Mouse (Mus musculus) liver, embryonic 15.5 days (tissue): ENCODE data around the gene Gm37240. TPM values are rescaled to one million over a fixed set of nuclear protein-coding genes. Genes with fewer than 3 reads are reported as not detected.

Source experiments
- ATAC-seq: fragments of 200-750 bp; cut with Nextera tagmentation; 2 replicates; pipeline ENCODE4 v1.8.0; 2017; ENCODE audit warnings: moderate number of reproducible peaks, mild to moderate bottlenecking, moderate library complexity; ENCODE audit not compliant: insufficient read depth
- H3K27ac ChIP-seq: fragments of 300-500 bp; sonication (generic); replicated peaks from 2 replicates; pipeline ENCODE4 v1.5.1; 2015; ENCODE audit warnings: mild to moderate bottlenecking, inconsistent platforms
- H3K27me3 ChIP-seq: fragments of 300-500 bp; sonication (generic); 2 replicates; pipeline ENCODE4 v1.6.1; 2015; ENCODE audit warnings: mild to moderate bottlenecking, inconsistent platforms
- H3K36me3 ChIP-seq: fragments of 300-500 bp; sonication (generic); replicated peaks from 2 replicates; pipeline ENCODE4 v1.6.1; 2015; ENCODE audit warnings: moderate library complexity, mild to moderate bottlenecking, inconsistent platforms
- H3K4me1 ChIP-seq: fragments of 300-500 bp; sonication (generic); replicated peaks from 2 replicates; pipeline ENCODE4 v1.6.1; 2015; ENCODE audit warnings: inconsistent platforms
- H3K4me2 ChIP-seq: fragments of 300-500 bp; sonication (generic); 2 replicates; pipeline ENCODE4 v1.6.1; 2015; ENCODE audit warnings: moderate library complexity, mild to moderate bottlenecking, inconsistent platforms
- H3K4me3 ChIP-seq: fragments of 300-500 bp; sonication (generic); replicated peaks from 2 replicates; pipeline ENCODE4 v1.5.1; 2015; ENCODE audit warnings: mild to moderate bottlenecking, inconsistent platforms
- H3K9ac ChIP-seq: fragments of 300-500 bp; sonication (generic); 2 replicates; pipeline ENCODE4 v1.6.1; 2015; ENCODE audit warnings: moderate library complexity, mild to moderate bottlenecking, inconsistent platforms
- H3K9me3 ChIP-seq: fragments of 300-500 bp; sonication (generic); replicated peaks from 2 replicates; pipeline ENCODE4 v1.6.1; 2016; ENCODE audit warnings: inconsistent platforms
- WGBS: fragments of 180-500 bp; shearing (Covaris S2); methylation state at CpG from one replicate; pipeline ENCODE4 v1.1.7; 2015; ENCODE audit warnings: mixed read lengths; ENCODE audit not compliant: insufficient replicate concordance; 5-methylcytosine and 5-hydroxymethylcytosine counted together
- polyA plus RNA-seq: library from polyadenylated mRNA; unstranded; fragments of >200 nt; fragmentation: Nextera tagmentation; extraction: Ambion mirVana; gene quantifications from 2 replicates; pipeline ENCODE4 v1.2.1, GENCODE M21; 2015

The Gm37240 gene
- polyA plus RNA-seq, 1 experiment from 2014 or later, result 0.24 TPM

DNA sequence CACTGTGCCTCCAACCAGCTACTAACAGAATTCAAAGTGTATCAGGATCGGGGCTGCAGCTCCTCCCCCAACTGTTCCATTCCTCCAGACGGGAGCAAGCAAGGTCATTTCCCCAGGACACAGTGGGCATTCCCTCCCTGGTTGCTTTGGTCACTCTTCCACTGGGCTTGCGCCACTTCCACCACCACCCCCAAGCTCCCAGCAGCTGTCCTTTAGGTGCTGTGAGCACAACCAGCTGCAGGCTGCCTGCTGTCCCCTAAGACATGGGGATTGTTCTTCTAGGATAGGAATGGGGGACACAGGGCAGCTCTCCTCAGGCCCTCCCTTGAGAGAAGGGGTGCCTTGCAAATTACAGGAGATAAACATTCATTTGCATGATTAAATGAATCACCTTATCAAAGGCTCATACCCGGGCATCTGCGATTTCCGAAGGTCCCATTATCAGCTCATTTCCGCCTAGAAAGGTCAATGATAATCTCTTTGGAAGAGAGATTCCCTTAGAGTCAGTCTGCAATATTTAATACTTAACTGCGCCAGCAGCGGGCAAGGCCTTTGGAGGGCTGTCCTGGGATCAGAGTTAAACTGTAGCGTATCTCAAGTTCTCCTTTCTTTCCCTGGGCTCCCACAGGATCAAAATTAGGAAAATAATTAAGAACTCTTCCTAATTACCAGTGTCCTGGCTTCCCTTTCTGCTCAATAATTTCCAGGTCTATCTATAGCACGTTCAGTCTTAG lies 1247.4 kb downstream of the Gm37240 start:
- no peaks in the 10 kb centered on the region for H3K36me3 ChIP-seq
- 0 out of 2 replicates have a peak, but pooled peaks cover 14% of the 10 kb centered on the region for H3K4me1 ChIP-seq
- no peak for ATAC-seq
- H3K9ac ChIP-seq, result no peak overlapping the region
- no peak overlapping the region for H3K4me3 ChIP-seq
- H3K27ac ChIP-seq, result no peak overlapping the region
- H3K27me3 ChIP-seq, result no peaks in the 10 kb centered on the region
- no peak overlapping the region for H3K4me2 ChIP-seq
- 46% methylated on average over 11 of the region's 11 CpGs for WGBS
- no peaks in the 10 kb centered on the region for H3K9me3 ChIP-seq

DNA sequence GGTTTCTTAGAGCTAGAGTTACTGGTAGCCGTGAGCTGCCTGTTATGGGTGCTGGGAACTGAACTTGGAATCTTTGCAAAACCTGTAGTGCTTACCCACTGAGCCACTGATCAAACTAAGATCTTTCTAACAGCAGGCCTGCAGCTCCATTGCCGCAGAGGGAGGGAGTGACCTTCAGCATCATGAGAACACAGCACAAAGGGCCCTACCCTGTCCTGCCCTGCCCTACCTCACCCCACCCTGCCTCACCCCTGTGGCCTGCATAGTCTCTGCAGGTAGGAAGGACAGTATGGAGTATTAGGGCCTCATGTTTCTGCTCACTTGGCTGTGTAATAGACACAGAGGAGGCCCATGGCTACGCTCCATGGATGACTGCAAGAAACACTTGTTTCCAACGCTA lies 1248.5 kb downstream of the Gm37240 start:
- Histone ChIP-seq H3K9me3 (no peaks in the 10 kb centered on the region), H3K4me2 (no peak overlapping the region), H3K4me1 (0 out of 2 replicates have a peak, but pooled peaks cover 14% of the 10 kb centered on the region), H3K36me3 (no peaks in the 10 kb centered on the region), H3K27ac (no peak overlapping the region), H3K9ac (no peak overlapping the region), H3K4me3 (no peak overlapping the region), H3K27me3 (no peaks in the 10 kb centered on the region)
- 73% methylated on average over 4 of the region's 4 CpGs for WGBS
- ATAC-seq, result no peak

DNA sequence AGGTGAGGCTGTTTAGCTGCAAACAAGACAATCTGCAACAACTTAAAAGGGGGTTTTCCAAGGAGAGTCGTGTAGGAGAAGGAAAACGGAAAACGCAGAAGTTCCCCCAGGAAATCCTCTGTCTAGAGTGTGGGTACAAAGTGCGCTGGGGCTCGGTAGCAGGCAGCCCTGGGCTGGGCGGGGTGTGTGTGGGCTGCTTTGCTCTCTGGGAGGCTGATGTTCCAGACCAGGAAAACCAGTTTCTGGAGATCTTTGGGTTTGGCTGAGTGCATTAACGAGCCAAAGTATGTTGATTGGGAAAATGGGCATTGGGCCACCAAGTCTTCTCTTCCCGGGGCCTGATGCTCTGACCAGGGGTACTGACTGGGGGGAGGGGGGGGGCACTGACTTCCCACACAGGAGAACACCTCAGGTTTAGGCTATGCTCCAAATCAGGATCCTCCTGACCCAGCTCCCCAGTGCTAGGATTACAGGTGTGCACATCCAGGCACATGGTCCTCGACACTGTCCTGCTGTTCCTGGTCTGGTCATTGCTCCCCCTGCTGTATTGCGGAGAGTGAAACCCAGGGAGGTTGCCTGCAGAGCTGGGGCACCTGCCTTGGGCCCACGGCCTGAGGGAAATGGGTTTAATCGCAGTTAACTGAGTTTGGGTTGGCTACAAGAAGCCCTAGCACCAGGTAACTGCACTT lies 1249.3 kb downstream of the Gm37240 start:
- H3K4me3 ChIP-seq, result no peak overlapping the region
- H3K27ac ChIP-seq, result no peak overlapping the region
- H3K9me3 ChIP-seq, result no peaks in the 10 kb centered on the region
- 0 out of 2 replicates have a peak, but pooled peaks cover 2% of the 10 kb centered on the region for H3K27me3 ChIP-seq
- no peaks in the 10 kb centered on the region for H3K36me3 ChIP-seq
- no peak overlapping the region for H3K9ac ChIP-seq
- no peak for ATAC-seq
- H3K4me1 ChIP-seq, result 0 out of 2 replicates have a peak, but pooled peaks cover 14% of the 10 kb centered on the region
- WGBS, result 28% methylated on average over 12 of the region's 12 CpGs
- H3K4me2 ChIP-seq, result no peak overlapping the region; the same call in 1 of the 2 replicates

DNA sequence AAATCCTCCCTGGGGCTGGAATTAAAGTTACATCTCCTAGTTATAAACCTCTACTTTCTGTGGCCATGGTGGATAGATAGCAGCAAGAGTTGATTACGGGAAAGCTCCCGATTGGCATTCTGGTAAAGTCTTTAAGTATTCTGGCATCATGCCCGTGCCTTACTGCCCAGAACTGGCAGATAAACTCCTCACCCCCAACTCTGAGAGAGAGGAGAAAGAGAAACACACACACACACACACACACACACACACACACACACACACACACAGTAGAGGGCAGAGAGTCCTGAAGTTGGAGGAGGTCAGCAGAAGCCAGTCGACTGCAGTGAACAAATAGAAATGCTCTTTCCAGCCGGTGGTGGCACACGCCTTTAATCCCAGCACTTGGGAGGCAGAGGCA lies 1250.2 kb downstream of the Gm37240 start:
- Histone ChIP-seq H3K4me1 (0 out of 2 replicates have a peak, but pooled peaks cover 14% of the 10 kb centered on the region), H3K4me2 (no peak overlapping the region), H3K4me3 (no peak overlapping the region), H3K27me3 (0 out of 2 replicates have a peak, but pooled peaks cover 2% of the 10 kb centered on the region), H3K9me3 (no peaks in the 10 kb centered on the region), H3K36me3 (no peaks in the 10 kb centered on the region), H3K27ac (no peak overlapping the region), H3K9ac (no peak overlapping the region)
- no peak for ATAC-seq
- 61% methylated on average over 6 of the region's 6 CpGs for WGBS

DNA sequence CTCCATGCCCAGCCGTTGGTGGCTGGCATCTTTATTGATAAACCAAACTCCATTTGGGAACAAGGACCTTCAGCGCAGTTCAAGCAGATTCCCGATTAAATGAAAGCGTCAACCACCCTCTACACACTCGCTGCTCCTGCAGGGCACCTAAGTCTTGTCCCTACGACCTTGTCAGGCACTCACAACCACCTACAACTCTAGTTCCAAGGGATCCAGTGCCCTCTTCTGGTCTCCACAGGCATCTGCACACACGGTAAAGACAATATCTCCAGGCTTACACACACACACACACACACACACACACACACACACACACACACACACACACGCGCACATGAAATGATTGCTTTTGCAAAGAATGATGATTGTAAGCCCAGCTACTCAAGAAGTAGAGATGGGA lies 1255.7 kb downstream of the Gm37240 start:
- Histone ChIP-seq H3K27me3 (0 out of 2 replicates have a peak, but pooled peaks cover 2% of the 10 kb centered on the region), H3K36me3 (no peaks in the 10 kb centered on the region), H3K9me3 (no peaks in the 10 kb centered on the region), H3K9ac (no peak overlapping the region), H3K27ac (no peak overlapping the region), H3K4me1 (no peaks in the 10 kb centered on the region; the same call in 1 of the 2 replicates), H3K4me2 (no peak overlapping the region), H3K4me3 (no peak overlapping the region)
- no peak for ATAC-seq
- 72% methylated on average over 9 of the region's 9 CpGs for WGBS

DNA sequence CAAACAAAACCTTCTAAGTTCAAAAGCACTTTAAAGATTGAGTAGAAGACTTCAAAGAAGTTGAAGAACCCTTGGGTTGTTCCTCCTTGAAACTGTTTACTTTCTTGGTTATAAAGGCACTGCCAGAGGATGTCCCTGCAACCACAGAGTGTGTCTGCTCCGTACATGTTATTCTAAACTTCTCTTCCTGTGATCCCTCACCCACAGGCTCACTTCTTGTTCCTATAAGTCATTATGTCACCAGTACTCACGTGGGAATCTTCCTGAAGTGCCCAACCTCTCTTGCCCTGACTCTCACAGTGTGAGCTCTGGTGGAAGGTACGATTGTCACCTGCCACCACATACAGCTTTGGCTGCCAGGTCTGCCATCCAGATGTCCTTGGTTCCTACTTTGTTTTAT lies 1265.3 kb downstream of the Gm37240 start:
- no peak for ATAC-seq
- WGBS, result 10% methylated on average over 3 of the region's 3 CpGs
- H3K27me3 ChIP-seq, result no peaks in the 10 kb centered on the region
- no peak overlapping the region for H3K27ac ChIP-seq
- no peak overlapping the region for H3K9ac ChIP-seq
- no peaks in the 10 kb centered on the region for H3K4me1 ChIP-seq
- H3K36me3 ChIP-seq, result no peaks in the 10 kb centered on the region
- no peak overlapping the region for H3K4me2 ChIP-seq
- no peaks in the 10 kb centered on the region for H3K9me3 ChIP-seq
- no peak overlapping the region for H3K4me3 ChIP-seq

DNA sequence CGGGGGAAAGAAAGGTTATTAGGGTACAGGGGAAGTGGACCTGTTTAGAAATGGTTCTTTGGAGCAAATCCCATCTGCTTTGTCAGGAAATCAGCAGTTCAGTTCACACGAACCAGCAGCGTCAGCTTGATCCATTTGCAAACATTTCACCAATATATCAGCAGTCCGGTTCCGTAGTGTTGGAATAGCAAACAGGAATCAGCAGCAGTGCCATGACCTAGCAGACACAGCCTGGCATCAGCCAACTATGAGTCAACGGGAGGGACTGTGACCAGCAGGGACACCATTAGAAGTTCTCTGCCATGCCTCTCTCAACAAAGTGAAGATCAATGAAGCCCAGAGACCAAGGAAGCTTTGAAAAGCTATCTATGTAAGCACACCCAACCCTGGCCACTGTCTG lies 1267.6 kb downstream of the Gm37240 start:
- H3K36me3 ChIP-seq, result no peaks in the 10 kb centered on the region
- WGBS, result 72% methylated on average over 6 of the region's 6 CpGs
- H3K4me3 ChIP-seq, result no peak overlapping the region
- H3K27ac ChIP-seq, result no peak overlapping the region
- no peaks in the 10 kb centered on the region for H3K9me3 ChIP-seq
- H3K9ac ChIP-seq, result no peak overlapping the region
- no peaks in the 10 kb centered on the region for H3K4me1 ChIP-seq
- no peak overlapping the region for H3K4me2 ChIP-seq
- no peaks in the 10 kb centered on the region for H3K27me3 ChIP-seq
- ATAC-seq, result no peak

DNA sequence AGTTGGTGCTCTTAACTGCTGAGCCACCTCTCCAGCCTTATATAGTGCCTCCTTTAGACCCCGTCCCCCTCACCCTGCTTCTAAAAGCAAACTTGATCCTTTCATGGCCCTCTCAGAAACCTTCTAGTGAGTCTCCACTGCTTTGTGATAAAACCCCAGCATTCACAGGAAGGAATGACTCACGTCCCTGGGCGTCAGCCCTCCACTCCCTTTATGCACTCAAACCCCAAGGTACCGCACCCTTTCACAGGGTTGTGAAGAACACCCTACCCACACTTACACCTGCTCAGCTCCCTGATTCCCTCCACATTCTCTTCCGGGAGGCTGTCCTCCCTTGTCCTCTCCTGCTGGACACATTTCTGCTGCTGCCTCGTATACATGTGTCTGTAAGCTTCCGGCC lies 1268.3 kb downstream of the Gm37240 start:
- Histone ChIP-seq H3K9me3 (no peaks in the 10 kb centered on the region), H3K36me3 (no peaks in the 10 kb centered on the region), H3K4me2 (no peak overlapping the region), H3K27ac (no peak overlapping the region), H3K9ac (no peak overlapping the region), H3K4me3 (no peak overlapping the region), H3K27me3 (no peaks in the 10 kb centered on the region), H3K4me1 (no peaks in the 10 kb centered on the region)
- WGBS, result 74% methylated on average over 7 of the region's 7 CpGs
- no peak for ATAC-seq

DNA sequence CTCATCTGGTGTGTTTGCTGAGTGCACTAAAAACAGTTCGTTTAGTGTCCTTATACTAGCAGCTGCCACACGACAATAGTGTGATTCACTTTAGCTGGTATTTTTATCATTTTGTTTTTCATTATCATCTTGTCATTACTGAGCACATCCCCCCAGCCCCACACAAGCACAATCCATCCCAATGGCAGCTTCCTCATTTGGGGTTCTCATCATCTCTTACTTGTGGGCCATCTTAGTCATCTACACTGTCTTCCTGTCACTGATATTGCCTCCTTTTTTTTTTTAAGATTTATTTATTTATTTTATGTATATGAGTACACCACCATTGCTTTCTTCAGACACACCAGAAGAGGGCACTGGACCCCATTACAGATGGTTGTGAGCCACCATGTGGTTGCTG lies 1268.7 kb downstream of the Gm37240 start:
- 51% methylated on average over 2 of the region's 2 CpGs for WGBS
- Histone ChIP-seq H3K4me1 (no peaks in the 10 kb centered on the region), H3K9ac (no peak overlapping the region), H3K27me3 (no peaks in the 10 kb centered on the region), H3K36me3 (no peaks in the 10 kb centered on the region), H3K27ac (no peak overlapping the region), H3K9me3 (no peaks in the 10 kb centered on the region), H3K4me2 (no peak overlapping the region), H3K4me3 (no peak overlapping the region)
- ATAC-seq, result no peak

DNA sequence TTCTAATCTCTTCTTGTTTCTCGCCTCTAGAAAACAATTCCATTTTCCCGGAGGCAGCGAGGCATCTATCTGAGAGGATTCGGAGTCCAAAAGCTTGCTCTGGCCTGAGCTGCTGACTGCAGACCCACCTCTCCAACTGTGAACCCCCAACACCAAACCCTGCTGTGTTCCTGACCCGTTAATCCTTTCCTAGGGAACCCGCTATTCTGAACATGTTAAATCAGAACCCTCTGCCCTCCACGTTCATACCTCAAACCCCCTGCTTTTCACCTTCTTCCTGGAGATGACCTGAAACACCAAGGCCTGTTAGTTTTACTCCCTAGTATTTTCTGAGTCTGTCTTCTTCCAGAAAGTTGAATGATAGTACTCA lies 1271.5 kb downstream of the Gm37240 start:
- H3K9me3 ChIP-seq, result no peaks in the 10 kb centered on the region
- 42% methylated on average over 7 of the region's 7 CpGs for WGBS

DNA sequence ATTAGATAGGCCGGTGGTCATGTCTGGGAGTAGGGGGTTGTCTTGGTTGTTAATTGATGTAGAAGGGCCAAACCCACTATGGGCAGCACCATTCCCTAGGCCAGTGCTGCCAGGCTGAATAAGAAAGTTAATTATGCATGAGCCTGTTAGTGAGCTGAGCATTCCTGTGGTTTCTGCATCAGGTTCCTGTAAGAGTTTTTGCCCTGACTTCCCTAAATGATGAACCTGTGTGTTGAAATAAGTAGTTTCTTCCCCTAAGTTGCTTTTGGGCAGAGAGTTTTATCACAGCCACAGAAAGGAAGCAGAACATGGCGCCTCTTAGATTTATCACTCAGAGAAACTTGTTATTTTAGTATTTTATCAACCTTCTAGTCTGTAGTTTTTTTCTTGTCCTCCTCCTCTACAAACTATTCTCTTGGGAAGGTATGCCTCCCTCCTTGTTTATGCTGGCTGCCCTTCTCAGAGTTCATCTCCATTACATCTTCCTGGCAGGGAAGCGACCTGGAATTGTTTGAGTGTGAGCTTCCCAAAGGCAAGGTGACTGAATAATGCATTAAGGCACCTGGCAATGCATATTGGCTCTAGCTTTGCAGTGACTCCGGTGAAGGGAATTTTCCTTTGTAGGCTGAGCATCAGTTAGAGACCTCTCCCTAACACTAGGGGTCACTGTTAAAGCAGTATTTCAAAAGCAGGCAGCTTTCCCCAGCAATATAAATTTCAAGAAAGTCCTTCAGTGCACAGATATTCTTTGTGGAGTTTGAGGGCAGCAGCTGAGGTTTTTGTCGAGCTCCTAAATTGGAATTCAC lies 1272.1 kb downstream of the Gm37240 start:
- 17% methylated on average over 5 of the region's 5 CpGs for WGBS
- H3K4me1 ChIP-seq, result no peaks in the 10 kb centered on the region

More for the DNA sequence above, 1271.5 kb downstream of the Gm37240 start:
- Histone ChIP-seq H3K4me3 (no peak overlapping the region), H3K36me3 (no peaks in the 10 kb centered on the region), H3K27ac (no peak overlapping the region), H3K9ac (no peak overlapping the region), H3K4me1 (no peaks in the 10 kb centered on the region), H3K4me2 (no peak overlapping the region), H3K27me3 (no peaks in the 10 kb centered on the region)
- ATAC-seq, result no peak

More for the DNA sequence above, 1272.1 kb downstream of the Gm37240 start:
- no peak overlapping the region for H3K27ac ChIP-seq
- H3K9me3 ChIP-seq, result no peaks in the 10 kb centered on the region
- no peak overlapping the region for H3K4me2 ChIP-seq
- no peak for ATAC-seq
- no peak overlapping the region for H3K4me3 ChIP-seq
- no peak overlapping the region for H3K9ac ChIP-seq
- no peaks in the 10 kb centered on the region for H3K27me3 ChIP-seq
- H3K36me3 ChIP-seq, result no peaks in the 10 kb centered on the region
